Mouse (Mus musculus) brain, embryonic 14.5 days (tissue): ENCODE data around the gene D630039A03Rik.

Experiments
- CTCF ChIP-seq: fragments of 200-500 bp; IDR thresholded peaks from 2 replicates; pipeline ENCODE4 v1.5.1; 2012; ENCODE audit warnings: inconsistent platforms, mild to moderate bottlenecking, moderate library complexity, borderline replicate concordance; ENCODE audit not compliant: insufficient read depth, insufficient read length; ENCODE audit errors: extremely low read depth
- POLR2A ChIP-seq: fragments of 200-500 bp; IDR thresholded peaks from 2 replicates; pipeline ENCODE4 v1.6.1; 2012; ENCODE audit warnings: mild to moderate bottlenecking, inconsistent platforms, borderline replicate concordance; ENCODE audit not compliant: poor library complexity, insufficient read depth, insufficient read length, severe bottlenecking; ENCODE audit errors: extremely low read depth

GRCm38 (mm10) chr4:57965516-57965915 is 49.4 kb upstream of the D630039A03Rik start:
- TF ChIP-seq CTCF (no peak), POLR2A (no peak)
